Mouse (Mus musculus): Measurements from ENCODE around the gene Golm1. TPM values are rescaled to one million over a fixed set of nuclear protein-coding genes. Genes with fewer than 3 reads are reported as not detected.

The Golm1 gene
- polyA plus RNA-seq, 1 experiment: 23.3 TPM

DNA sequence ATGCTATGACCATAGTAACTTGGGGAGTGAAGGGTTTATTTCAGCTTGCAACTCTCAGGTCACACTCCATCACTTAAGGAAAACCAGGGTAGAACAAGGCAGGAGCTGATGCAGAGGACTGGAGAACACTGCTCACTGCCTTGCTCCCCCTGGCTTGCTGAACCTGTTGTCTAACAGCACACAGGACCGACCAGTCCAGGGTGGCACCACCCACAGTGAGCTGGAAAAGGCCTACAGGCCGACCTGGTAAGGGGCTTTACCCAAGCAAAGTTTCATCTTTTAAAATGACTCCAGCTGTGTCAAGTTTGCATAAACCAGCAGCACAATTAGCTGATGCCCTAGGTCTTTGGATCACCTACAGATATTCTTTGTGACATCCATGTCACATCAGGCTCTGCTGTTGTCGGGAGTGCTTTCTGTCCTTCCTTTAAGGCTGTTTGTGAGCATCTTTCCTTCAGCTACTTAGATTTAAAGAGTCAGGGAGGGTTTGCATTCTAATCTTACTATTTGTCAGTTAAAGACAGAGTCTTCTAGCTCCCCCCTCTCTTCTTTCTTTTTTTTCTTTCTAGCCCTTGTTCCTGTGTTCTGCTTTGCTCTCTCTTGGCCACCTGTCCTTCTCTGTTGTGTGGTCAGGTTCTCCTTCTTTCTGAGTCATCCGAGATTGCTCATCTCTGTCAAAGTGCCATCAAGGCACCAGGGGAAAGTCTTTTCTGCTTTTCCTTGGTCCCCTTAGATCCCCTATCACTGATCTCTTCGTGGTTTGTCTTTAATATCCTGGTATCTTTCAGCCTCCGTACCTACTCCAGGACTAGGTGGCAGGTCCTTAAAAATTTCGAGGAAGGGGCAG lies 53.7 kb downstream of the Golm1 start:
- WGBS: 83% methylated on average over 7 of the region's 7 CpGs
- no peak for TF ChIP-seq CTCF (IDR thresholded peaks at IDR 0.05; ENCODE audit: borderline replicate concordance, insufficient read depth, low read depth, low read length)
- TF ChIP-seq POLR2A (IDR thresholded peaks at IDR 0.05; ENCODE audit: borderline replicate concordance, insufficient read depth, low read length): no peak

DNA sequence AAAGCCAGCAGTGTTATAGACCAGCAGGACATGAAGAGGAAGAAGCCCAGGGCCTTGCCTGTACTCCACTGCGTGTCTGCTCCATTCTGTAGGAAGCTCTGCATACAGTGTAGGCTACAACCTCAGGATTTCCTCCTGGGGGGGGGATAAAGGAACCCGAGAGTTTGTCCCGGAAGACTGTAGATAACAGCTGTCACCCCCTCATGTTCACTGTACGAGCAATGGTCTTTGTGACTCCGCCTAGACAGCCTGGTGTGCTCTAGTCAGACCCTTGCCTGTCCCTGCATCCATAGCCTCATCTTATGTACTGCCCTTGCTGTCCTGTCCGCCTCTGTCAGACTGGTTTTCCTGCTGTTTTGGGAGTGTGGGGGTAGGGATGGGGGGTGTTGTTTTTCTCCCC lies 57.1 kb downstream of the Golm1 start:
- Histone ChIP-seq H3K27ac (ENCODE audit: insufficient read depth, low read length) (no peak overlapping the region), H3K4me3 (replicated peaks; ENCODE audit: insufficient read depth, low read depth, low read length) (no peak overlapping the region), H3K4me1 (ENCODE audit: control insufficient read depth, insufficient read depth, low read length) (no peaks in the 10 kb centered on the region), H3K27me3 (ENCODE audit: control insufficient read depth, insufficient read depth, low read length) (no peaks in the 10 kb centered on the region)
- TF ChIP-seq CTCF (IDR thresholded peaks at IDR 0.05; ENCODE audit: borderline replicate concordance, insufficient read depth, low read depth, low read length) (no peak), POLR2A (IDR thresholded peaks at IDR 0.05; ENCODE audit: borderline replicate concordance, insufficient read depth, low read length) (no peak)
- no peak for DNase-seq
- WGBS: 80% methylated on average over 6 of the region's 6 CpGs

More for the DNA sequence above, 53.7 kb downstream of the Golm1 start:
- peaks cover 5% of the 10 kb centered on the region for H3K4me1 ChIP-seq (ENCODE audit: control insufficient read depth, insufficient read depth, low read length)
- H3K4me3 ChIP-seq (replicated peaks; ENCODE audit: insufficient read depth, low read depth, low read length): no peak overlapping the region
- no peaks in the 10 kb centered on the region for H3K27me3 ChIP-seq (ENCODE audit: control insufficient read depth, insufficient read depth, low read length)
- H3K27ac ChIP-seq (ENCODE audit: insufficient read depth, low read length): no peak overlapping the region
- DNase-seq: no peak

DNA sequence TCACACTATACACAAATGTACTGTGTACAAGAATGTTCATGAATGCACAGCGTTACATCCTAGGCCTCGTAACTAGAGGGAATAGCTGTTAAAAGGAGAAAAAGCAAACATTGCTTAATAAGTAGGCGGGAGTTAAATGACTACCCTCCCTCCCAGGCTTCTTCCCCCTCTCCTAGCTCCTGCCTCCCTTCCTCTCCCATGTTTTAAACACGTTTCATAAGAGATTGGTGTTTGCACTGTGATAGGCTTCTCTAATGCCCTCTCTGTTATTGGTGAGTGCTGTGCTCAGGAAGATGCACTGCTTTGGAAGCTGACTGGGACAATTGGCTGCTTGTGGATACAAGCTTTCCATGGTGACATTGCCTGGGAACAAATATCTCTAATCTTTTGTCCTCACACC lies 60.1 kb downstream of the Golm1 start:
- Histone ChIP-seq H3K4me3 (replicated peaks; ENCODE audit: insufficient read depth, low read depth, low read length) (no peak overlapping the region), H3K4me1 (ENCODE audit: control insufficient read depth, insufficient read depth, low read length) (no peaks in the 10 kb centered on the region), H3K27me3 (ENCODE audit: control insufficient read depth, insufficient read depth, low read length) (no peaks in the 10 kb centered on the region), H3K27ac (ENCODE audit: insufficient read depth, low read length) (no peak overlapping the region)
- 90% methylated on average over 4 of the region's 4 CpGs for WGBS
- TF ChIP-seq CTCF (IDR thresholded peaks at IDR 0.05; ENCODE audit: borderline replicate concordance, insufficient read depth, low read depth, low read length): no peak
- TF ChIP-seq POLR2A (IDR thresholded peaks at IDR 0.05; ENCODE audit: borderline replicate concordance, insufficient read depth, low read length): no peak
- DNase-seq: no peak

DNA sequence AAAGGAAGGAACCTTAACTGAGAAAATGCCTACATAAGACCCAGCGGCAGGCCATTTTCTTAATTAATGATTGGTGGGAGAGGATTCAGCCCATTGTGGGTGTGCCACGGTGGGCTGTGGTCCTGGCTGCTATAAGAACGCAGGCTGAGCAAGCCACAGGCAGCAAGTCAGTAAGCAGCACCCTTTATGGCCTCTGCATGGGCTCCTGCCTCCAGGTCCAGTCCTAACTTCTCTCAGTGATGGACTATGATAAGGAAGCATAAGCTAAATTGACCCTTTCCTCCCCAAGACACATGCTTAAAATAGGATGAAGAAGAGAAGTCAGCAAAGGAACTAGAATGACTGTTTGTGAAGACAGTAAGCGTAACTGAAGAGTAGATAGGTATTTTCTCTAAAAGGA lies 60.5 kb downstream of the Golm1 start:
- no peak overlapping the region for H3K27ac ChIP-seq (ENCODE audit: insufficient read depth, low read length)
- no peak for DNase-seq
- no peaks in the 10 kb centered on the region for H3K27me3 ChIP-seq (ENCODE audit: control insufficient read depth, insufficient read depth, low read length)
- H3K4me3 ChIP-seq (replicated peaks; ENCODE audit: insufficient read depth, low read depth, low read length): no peak overlapping the region
- WGBS: 94% methylated on average over 4 of the region's 4 CpGs
- TF ChIP-seq CTCF (IDR thresholded peaks at IDR 0.05; ENCODE audit: borderline replicate concordance, insufficient read depth, low read depth, low read length) (no peak), POLR2A (IDR thresholded peaks at IDR 0.05; ENCODE audit: borderline replicate concordance, insufficient read depth, low read length) (no peak)
- no peaks in the 10 kb centered on the region for H3K4me1 ChIP-seq (ENCODE audit: control insufficient read depth, insufficient read depth, low read length)

DNA sequence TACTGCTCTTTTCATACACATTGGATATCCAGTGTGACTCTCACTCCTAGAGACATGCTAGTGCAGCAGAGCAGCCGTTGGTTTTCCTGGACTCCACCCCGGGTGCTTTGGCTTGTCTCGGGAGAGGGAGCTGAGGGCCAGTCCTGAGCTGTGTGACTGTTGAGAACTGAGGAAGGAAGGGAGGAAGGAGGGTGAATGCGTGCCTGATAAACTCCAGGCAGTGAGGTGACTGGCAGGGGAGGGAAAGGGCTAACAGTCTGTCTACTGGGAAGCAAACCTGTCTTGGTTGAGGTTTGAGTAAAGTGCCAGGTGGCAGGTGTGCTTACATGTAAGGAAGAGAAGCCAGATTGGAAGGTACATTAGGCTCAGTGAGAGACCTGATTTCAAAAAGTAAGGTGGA lies 61.7 kb downstream of the Golm1 start:
- TF ChIP-seq CTCF (IDR thresholded peaks at IDR 0.05; ENCODE audit: borderline replicate concordance, insufficient read depth, low read depth, low read length) (no peak), POLR2A (IDR thresholded peaks at IDR 0.05; ENCODE audit: borderline replicate concordance, insufficient read depth, low read length) (no peak)
- no peak for DNase-seq
- 60% methylated on average over 4 of the region's 4 CpGs for WGBS
- no peak overlapping the region for H3K4me3 ChIP-seq (replicated peaks; ENCODE audit: insufficient read depth, low read depth, low read length)
- no peaks in the 10 kb centered on the region for H3K4me1 ChIP-seq (ENCODE audit: control insufficient read depth, insufficient read depth, low read length)
- H3K27ac ChIP-seq (ENCODE audit: insufficient read depth, low read length): no peak overlapping the region
- H3K27me3 ChIP-seq (ENCODE audit: control insufficient read depth, insufficient read depth, low read length): no peaks in the 10 kb centered on the region

DNA sequence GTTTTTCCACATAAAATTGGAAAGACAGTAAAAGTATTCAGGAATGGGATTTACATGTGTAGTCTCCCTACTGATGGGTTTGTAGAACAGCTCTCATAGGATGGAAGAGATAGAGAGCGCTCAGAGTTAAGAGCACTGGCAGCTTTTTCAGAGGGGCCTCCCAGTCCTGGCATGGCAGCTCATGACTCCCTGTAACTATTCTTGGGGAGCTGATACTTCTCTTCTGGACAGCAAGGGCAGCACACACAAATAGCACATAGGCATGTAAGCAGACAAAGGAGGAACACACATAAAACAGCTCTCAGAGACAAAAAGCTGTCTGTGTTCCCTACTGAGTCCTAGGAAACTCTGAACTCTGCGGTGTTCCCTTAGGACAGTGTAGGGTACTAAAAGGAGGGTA lies 65.2 kb downstream of the Golm1 start:
- Histone ChIP-seq H3K27me3 (ENCODE audit: control insufficient read depth, insufficient read depth, low read length) (no peaks in the 10 kb centered on the region), H3K4me1 (ENCODE audit: control insufficient read depth, insufficient read depth, low read length) (no peaks in the 10 kb centered on the region)

DNA sequence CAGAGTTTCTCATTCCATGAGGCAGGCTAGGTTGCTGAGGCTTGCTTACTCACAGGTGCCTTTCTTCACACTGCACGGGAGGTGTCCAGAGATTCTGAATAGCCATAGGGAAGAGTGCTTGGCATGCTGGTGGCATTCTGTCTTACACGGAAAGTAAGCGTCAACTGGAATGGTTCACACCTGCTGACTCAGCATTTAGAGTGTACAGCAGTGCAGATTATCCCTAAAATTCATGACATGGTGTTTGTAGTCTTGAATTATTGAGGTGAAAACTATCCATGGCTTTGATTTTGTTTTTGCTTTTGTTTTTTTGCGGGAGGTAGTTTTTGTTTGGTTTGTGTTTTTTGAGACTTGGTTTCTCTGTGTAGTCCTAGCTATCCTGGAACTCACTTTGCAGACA lies 65.7 kb downstream of the Golm1 start:
- WGBS: 80% methylated on average over 4 of the region's 4 CpGs

More for the DNA sequence above, 65.2 kb downstream of the Golm1 start:
- TF ChIP-seq POLR2A (IDR thresholded peaks at IDR 0.05; ENCODE audit: borderline replicate concordance, insufficient read depth, low read length): no peak
- TF ChIP-seq CTCF (IDR thresholded peaks at IDR 0.05; ENCODE audit: borderline replicate concordance, insufficient read depth, low read depth, low read length): no peak
- no peak overlapping the region for H3K4me3 ChIP-seq (replicated peaks; ENCODE audit: insufficient read depth, low read depth, low read length)
- 97% methylated on average over 2 of the region's 2 CpGs for WGBS
- H3K27ac ChIP-seq (ENCODE audit: insufficient read depth, low read length): no peak overlapping the region
- DNase-seq: no peak

More for the DNA sequence above, 65.7 kb downstream of the Golm1 start:
- Histone ChIP-seq H3K27ac (ENCODE audit: insufficient read depth, low read length) (no peak overlapping the region), H3K27me3 (ENCODE audit: control insufficient read depth, insufficient read depth, low read length) (no peaks in the 10 kb centered on the region), H3K4me1 (ENCODE audit: control insufficient read depth, insufficient read depth, low read length) (no peaks in the 10 kb centered on the region), H3K4me3 (replicated peaks; ENCODE audit: insufficient read depth, low read depth, low read length) (no peak overlapping the region)
- TF ChIP-seq CTCF (IDR thresholded peaks at IDR 0.05; ENCODE audit: borderline replicate concordance, insufficient read depth, low read depth, low read length) (no peak), POLR2A (IDR thresholded peaks at IDR 0.05; ENCODE audit: borderline replicate concordance, insufficient read depth, low read length) (no peak)
- no peak for DNase-seq

All from cerebellum, adult 2 months (tissue).